Mouse (Mus musculus): ENCODE measurements at regions not wholly inside any gene's neighbourhood (a gene's known extent, or its start where the extent isn't known, plus 50 kb on each side); places are given as distances from the start of the nearest gene placed in this dataset.

GRCm38 (mm10) chr10:99393523-99393922 is 130.5 kb downstream of the Dusp6 start:
- H3K27ac ChIP-seq (ENCODE audit: low read depth, low read length) = no peak overlapping the region
- 72% methylated on average over 8 of the region's 8 CpGs for WGBS
- no peaks in the 10 kb centered on the region for H3K36me3 ChIP-seq (ENCODE audit: control insufficient read depth, insufficient read depth, low read length)
- no peak overlapping the region for H3K4me3 ChIP-seq (ENCODE audit: low read depth, low read length)
- DNase-seq (ENCODE audit: low spot score, missing footprints) = no peak
- no peak for ATAC-seq (ENCODE audit: low FRiP score)
- no peaks in the 10 kb centered on the region for H3K4me1 ChIP-seq (ENCODE audit: control insufficient read depth, insufficient read depth, low read length)
- no peak overlapping the region for H3K9ac ChIP-seq (ENCODE audit: low read length)
- no peaks in the 10 kb centered on the region for H3K27me3 ChIP-seq (ENCODE audit: control insufficient read depth, insufficient read depth, low read length)
- H3K9me3 ChIP-seq (ENCODE audit: control insufficient read depth, low read length) = no peaks in the 10 kb centered on the region; the same call in 1 of the 2 replicates
- no peak overlapping the region for H3K4me2 ChIP-seq

DNA sequence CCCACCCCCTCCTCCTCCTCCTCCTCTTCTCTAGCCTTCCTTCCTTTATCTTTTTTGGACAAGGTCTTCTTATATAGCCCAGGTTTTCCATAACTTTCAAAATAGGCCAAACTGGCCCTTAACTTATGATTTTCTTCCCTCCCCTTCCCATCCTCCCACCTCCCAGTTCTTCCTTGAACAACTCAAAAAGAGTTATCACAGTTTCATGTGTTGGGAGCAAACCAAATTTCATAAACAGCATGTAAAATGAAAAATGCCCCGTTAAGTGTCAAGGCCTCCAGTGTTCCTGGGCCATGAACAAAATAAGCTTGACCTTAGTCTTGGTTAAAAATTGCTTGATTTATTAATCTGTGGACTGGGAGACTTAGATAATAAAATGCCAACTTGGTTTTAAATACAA is 132.4 kb downstream of the Dusp6 start:
- DNase-seq (ENCODE audit: low spot score, missing footprints) = peak; percentile 57
- no peak for ATAC-seq (ENCODE audit: low FRiP score)
- H3K36me3 ChIP-seq (ENCODE audit: control insufficient read depth, insufficient read depth, low read length) = no peaks in the 10 kb centered on the region
- H3K27me3 ChIP-seq (ENCODE audit: control insufficient read depth, insufficient read depth, low read length) = no peaks in the 10 kb centered on the region
- H3K27ac ChIP-seq (ENCODE audit: low read depth, low read length) = no peak overlapping the region
- H3K4me1 ChIP-seq (ENCODE audit: control insufficient read depth, insufficient read depth, low read length) = no peaks in the 10 kb centered on the region
- H3K9ac ChIP-seq (ENCODE audit: low read length) = no peak overlapping the region
- no peak overlapping the region for H3K4me3 ChIP-seq (ENCODE audit: low read depth, low read length)
- no peaks in the 10 kb centered on the region; the same call in 1 of the 2 replicates for H3K9me3 ChIP-seq (ENCODE audit: control insufficient read depth, low read length)
- H3K4me2 ChIP-seq = no peak overlapping the region
- WGBS = 82% methylated on average over 1 of the region's 1 CpGs

DNA sequence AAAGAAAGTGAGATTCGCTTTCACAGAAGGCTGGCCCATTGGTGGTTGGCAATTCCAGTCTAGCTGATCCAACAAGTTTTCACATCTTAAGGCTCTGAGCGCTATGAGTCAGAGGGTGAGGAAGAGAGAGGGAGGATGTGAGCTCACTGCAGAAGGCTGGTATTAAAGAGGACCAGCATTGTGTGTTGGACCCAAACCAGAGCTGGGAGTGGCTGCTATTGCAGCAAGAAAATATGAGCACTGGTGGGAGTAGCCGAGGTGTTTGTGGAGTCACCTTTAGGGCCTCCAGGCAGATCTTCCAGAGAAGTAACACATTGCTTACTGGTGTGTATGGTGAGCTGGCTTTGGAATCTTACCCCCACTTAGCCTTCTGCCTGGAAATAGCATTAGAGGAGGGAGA is 133.6 kb downstream of the Dusp6 start:
- 89% methylated on average over 3 of the region's 3 CpGs for WGBS
- H3K4me2 ChIP-seq = no peak overlapping the region
- no peak for ATAC-seq (ENCODE audit: low FRiP score)

GRCm38 (mm10) chr10:99400076-99400475 is 137.0 kb downstream of the Dusp6 start:
- Histone ChIP-seq H3K9me3 (ENCODE audit: control insufficient read depth, low read length) (no peaks in the 10 kb centered on the region; the same call in 1 of the 2 replicates), H3K36me3 (ENCODE audit: control insufficient read depth, insufficient read depth, low read length) (no peaks in the 10 kb centered on the region), H3K27ac (ENCODE audit: low read depth, low read length) (no peak overlapping the region), H3K9ac (ENCODE audit: low read length) (no peak overlapping the region), H3K4me1 (ENCODE audit: control insufficient read depth, insufficient read depth, low read length) (no peaks in the 10 kb centered on the region), H3K4me3 (ENCODE audit: low read depth, low read length) (no peak overlapping the region), H3K27me3 (ENCODE audit: control insufficient read depth, insufficient read depth, low read length) (no peaks in the 10 kb centered on the region), H3K4me2 (no peak overlapping the region)
- DNase-seq (ENCODE audit: low spot score, missing footprints) = peak; percentile 23
- WGBS = 87% methylated on average over 6 of the region's 6 CpGs
- ATAC-seq (ENCODE audit: low FRiP score) = no peak

More for the DNA sequence above, 133.6 kb downstream of the Dusp6 start:
- H3K9me3 ChIP-seq (ENCODE audit: control insufficient read depth, low read length) = no peaks in the 10 kb centered on the region; the same call in 1 of the 2 replicates
- no peak overlapping the region for H3K4me3 ChIP-seq (ENCODE audit: low read depth, low read length)
- no peak overlapping the region for H3K27ac ChIP-seq (ENCODE audit: low read depth, low read length)
- H3K36me3 ChIP-seq (ENCODE audit: control insufficient read depth, insufficient read depth, low read length) = no peaks in the 10 kb centered on the region
- DNase-seq (ENCODE audit: low spot score, missing footprints) = peak; percentile 8
- no peaks in the 10 kb centered on the region for H3K27me3 ChIP-seq (ENCODE audit: control insufficient read depth, insufficient read depth, low read length)
- H3K9ac ChIP-seq (ENCODE audit: low read length) = no peak overlapping the region
- H3K4me1 ChIP-seq (ENCODE audit: control insufficient read depth, insufficient read depth, low read length) = no peaks in the 10 kb centered on the region

DNA sequence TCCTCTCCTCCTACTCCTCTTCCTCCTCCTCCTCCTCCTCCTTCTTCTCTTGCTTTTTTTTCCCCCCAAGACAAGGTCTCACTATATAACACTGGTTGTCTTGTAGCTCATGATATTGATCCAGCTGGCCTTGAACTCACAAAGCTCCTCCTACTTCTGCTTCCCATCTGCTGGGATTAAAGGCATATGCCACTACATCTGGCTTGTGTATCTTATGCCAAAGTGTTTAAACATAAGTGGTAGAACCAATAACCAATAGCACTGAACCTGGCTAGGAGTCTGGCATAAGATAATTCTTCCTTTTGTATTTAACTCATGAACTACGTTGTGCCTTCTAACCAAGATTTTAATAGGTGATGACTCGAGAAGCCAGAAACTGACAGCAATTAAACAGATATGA is 143.7 kb downstream of the Dusp6 start:
- H3K27ac ChIP-seq (ENCODE audit: low read depth, low read length) = no peak overlapping the region
- H3K9ac ChIP-seq (ENCODE audit: low read length) = no peak overlapping the region
- WGBS = 92% methylated on average over 2 of the region's 2 CpGs
- H3K9me3 ChIP-seq (ENCODE audit: control insufficient read depth, low read length) = no peaks in the 10 kb centered on the region
- no peak overlapping the region for H3K4me2 ChIP-seq
- ATAC-seq (ENCODE audit: low FRiP score) (no peak), DNase-seq (ENCODE audit: low spot score, missing footprints) (peak; percentile 19)
- H3K27me3 ChIP-seq (ENCODE audit: control insufficient read depth, insufficient read depth, low read length) = no peaks in the 10 kb centered on the region
- no peaks in the 10 kb centered on the region for H3K36me3 ChIP-seq (ENCODE audit: control insufficient read depth, insufficient read depth, low read length)
- H3K4me1 ChIP-seq (ENCODE audit: control insufficient read depth, insufficient read depth, low read length) = no peaks in the 10 kb centered on the region
- H3K4me3 ChIP-seq (ENCODE audit: low read depth, low read length) = no peak overlapping the region

GRCm38 (mm10) chr10:99408786-99409185 is 145.8 kb downstream of the Dusp6 start:
- no peak for ATAC-seq (ENCODE audit: low FRiP score)

DNA sequence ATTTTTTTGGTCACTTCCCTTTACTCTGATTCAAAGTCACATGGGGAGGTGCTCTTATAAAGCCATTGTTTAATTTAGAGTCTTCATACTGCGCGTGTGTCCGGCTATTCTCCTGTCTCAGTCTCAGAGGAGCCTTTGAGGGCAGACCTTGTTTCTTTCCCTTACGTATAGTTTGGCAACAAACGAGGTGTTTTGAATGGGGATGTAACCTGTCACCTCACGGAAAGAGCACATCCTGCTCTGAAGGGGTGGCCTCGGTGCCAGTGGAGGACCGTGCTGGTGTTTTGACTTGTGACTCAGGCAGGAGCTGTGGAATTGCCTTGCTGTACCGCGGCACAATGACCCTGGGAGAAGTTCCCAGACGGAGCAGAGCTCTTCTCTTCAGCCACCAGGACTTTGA is 146.7 kb downstream of the Dusp6 start:
- no peaks in the 10 kb centered on the region for H3K36me3 ChIP-seq (ENCODE audit: control insufficient read depth, insufficient read depth, low read length)
- ATAC-seq (ENCODE audit: low FRiP score) (no peak), DNase-seq (ENCODE audit: low spot score, missing footprints) (peak; percentile 74)
- H3K4me1 ChIP-seq (ENCODE audit: control insufficient read depth, insufficient read depth, low read length) = no peaks in the 10 kb centered on the region
- H3K9me3 ChIP-seq (ENCODE audit: control insufficient read depth, low read length) = no peaks in the 10 kb centered on the region
- no peak overlapping the region for H3K27ac ChIP-seq (ENCODE audit: low read depth, low read length)
- WGBS = 85% methylated on average over 11 of the region's 11 CpGs
- no peak overlapping the region for H3K4me2 ChIP-seq
- no peaks in the 10 kb centered on the region for H3K27me3 ChIP-seq (ENCODE audit: control insufficient read depth, insufficient read depth, low read length)
- no peak overlapping the region for H3K9ac ChIP-seq (ENCODE audit: low read length)
- H3K4me3 ChIP-seq (ENCODE audit: low read depth, low read length) = no peak overlapping the region

More at GRCm38 (mm10) chr10:99408786-99409185, 145.8 kb downstream of the Dusp6 start:
- 92% methylated on average over 2 of the region's 2 CpGs for WGBS
- H3K4me2 ChIP-seq = no peak overlapping the region
- H3K4me1 ChIP-seq (ENCODE audit: control insufficient read depth, insufficient read depth, low read length) = no peaks in the 10 kb centered on the region
- H3K9ac ChIP-seq (ENCODE audit: low read length) = no peak overlapping the region
- no peaks in the 10 kb centered on the region for H3K27me3 ChIP-seq (ENCODE audit: control insufficient read depth, insufficient read depth, low read length)
- DNase-seq (ENCODE audit: low spot score, missing footprints) = peak; percentile 81
- no peak overlapping the region for H3K4me3 ChIP-seq (ENCODE audit: low read depth, low read length)
- no peaks in the 10 kb centered on the region for H3K36me3 ChIP-seq (ENCODE audit: control insufficient read depth, insufficient read depth, low read length)
- no peak overlapping the region for H3K27ac ChIP-seq (ENCODE audit: low read depth, low read length)
- H3K9me3 ChIP-seq (ENCODE audit: control insufficient read depth, low read length) = no peaks in the 10 kb centered on the region

DNA sequence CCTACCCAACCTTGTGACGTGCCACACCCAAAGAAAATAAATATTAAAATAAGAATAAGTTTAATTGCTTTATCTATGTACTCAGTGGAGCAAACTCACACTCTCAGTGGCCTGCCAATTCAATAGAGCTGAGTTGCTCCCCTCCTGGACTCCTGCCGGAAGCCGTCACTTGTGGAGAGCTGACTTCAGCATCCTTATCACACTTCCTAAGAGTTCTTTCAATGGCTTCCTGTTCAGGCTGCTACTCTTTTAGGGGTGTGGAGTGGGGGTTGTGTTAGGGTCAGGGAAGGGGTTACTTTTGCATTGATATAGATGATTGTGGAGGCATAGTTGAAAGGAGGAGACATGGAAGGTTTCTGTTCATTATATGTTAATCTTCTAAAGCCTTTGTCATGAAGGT is 147.7 kb downstream of the Dusp6 start:
- Histone ChIP-seq H3K9ac (ENCODE audit: low read length) (no peak overlapping the region), H3K4me3 (ENCODE audit: low read depth, low read length) (no peak overlapping the region), H3K27me3 (ENCODE audit: control insufficient read depth, insufficient read depth, low read length) (no peaks in the 10 kb centered on the region), H3K4me2 (no peak overlapping the region), H3K36me3 (ENCODE audit: control insufficient read depth, insufficient read depth, low read length) (no peaks in the 10 kb centered on the region), H3K4me1 (ENCODE audit: control insufficient read depth, insufficient read depth, low read length) (no peaks in the 10 kb centered on the region), H3K27ac (ENCODE audit: low read depth, low read length) (no peak overlapping the region), H3K9me3 (ENCODE audit: control insufficient read depth, low read length) (no peaks in the 10 kb centered on the region)
- ATAC-seq (ENCODE audit: low FRiP score) (no peak), DNase-seq (ENCODE audit: low spot score, missing footprints) (peak; percentile 76)
- WGBS = 79% methylated on average over 3 of the region's 3 CpGs

DNA sequence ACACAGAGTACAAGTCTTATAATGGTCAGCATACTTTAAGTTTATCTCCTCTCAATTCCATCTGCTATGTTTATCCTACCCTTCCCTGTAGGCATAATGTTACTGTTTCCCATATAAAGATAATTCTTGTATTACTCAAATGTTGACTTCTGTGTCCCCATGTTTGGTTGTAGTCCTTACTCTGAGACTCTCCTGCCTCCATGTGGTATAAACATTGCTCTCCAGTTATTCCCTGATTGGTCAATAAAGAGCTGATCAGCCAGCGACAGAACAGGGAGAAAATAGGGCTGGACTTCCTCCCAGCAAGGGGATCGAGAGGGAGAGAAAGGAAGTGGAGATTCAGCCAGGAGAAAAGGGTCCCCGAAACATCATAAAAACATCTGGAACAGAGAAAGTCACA is 150.4 kb downstream of the Dusp6 start:
- WGBS = 74% methylated on average over 3 of the region's 3 CpGs
- Histone ChIP-seq H3K4me1 (ENCODE audit: control insufficient read depth, insufficient read depth, low read length) (peaks cover under 1% of the 10 kb centered on the region), H3K36me3 (ENCODE audit: control insufficient read depth, insufficient read depth, low read length) (no peaks in the 10 kb centered on the region), H3K4me2 (no peak overlapping the region), H3K27me3 (ENCODE audit: control insufficient read depth, insufficient read depth, low read length) (no peaks in the 10 kb centered on the region), H3K4me3 (ENCODE audit: low read depth, low read length) (no peak overlapping the region), H3K9me3 (ENCODE audit: control insufficient read depth, low read length) (no peaks in the 10 kb centered on the region), H3K9ac (ENCODE audit: low read length) (no peak overlapping the region), H3K27ac (ENCODE audit: low read depth, low read length) (no peak overlapping the region)
- DNase-seq (ENCODE audit: low spot score, missing footprints) (peak; percentile 26), ATAC-seq (ENCODE audit: low FRiP score) (no peak)

DNA sequence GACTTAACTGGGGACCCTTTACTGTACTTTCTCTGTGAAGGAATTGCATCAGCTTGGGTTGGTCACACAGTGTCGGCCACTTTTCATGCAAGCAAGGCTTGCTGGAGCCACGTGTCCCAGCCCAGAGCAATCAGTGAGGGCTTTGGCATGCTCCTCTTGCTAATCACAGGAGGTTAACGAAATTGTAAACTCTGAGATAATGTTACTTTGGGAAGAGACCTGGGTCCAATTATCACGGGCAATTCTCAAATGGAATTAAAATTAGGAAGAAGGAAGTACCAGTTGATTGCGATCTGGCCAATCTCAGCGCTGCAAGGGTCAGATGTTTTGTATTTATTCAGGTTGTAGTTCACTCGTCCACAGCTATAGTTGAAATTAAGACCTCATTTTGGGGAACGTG is 153.2 kb downstream of the Dusp6 start:
- H3K27ac ChIP-seq (ENCODE audit: low read depth, low read length) = no peak overlapping the region
- H3K4me1 ChIP-seq (ENCODE audit: control insufficient read depth, insufficient read depth, low read length) = peaks cover 4% of the 10 kb centered on the region
- no peak overlapping the region for H3K9ac ChIP-seq (ENCODE audit: low read length)
- no peak overlapping the region for H3K4me3 ChIP-seq (ENCODE audit: low read depth, low read length)
- H3K36me3 ChIP-seq (ENCODE audit: control insufficient read depth, insufficient read depth, low read length) = no peaks in the 10 kb centered on the region
- no peaks in the 10 kb centered on the region for H3K27me3 ChIP-seq (ENCODE audit: control insufficient read depth, insufficient read depth, low read length)
- 61% methylated on average over 8 of the region's 8 CpGs for WGBS
- DNase-seq (ENCODE audit: low spot score, missing footprints) (peak; percentile 80), ATAC-seq (ENCODE audit: low FRiP score) (no peak)
- no peak overlapping the region for H3K4me2 ChIP-seq
- no peaks in the 10 kb centered on the region for H3K9me3 ChIP-seq (ENCODE audit: control insufficient read depth, low read length)
